Mouse (Mus musculus): ENCODE measurements around the gene A4gnt.
A peak's percentile ranks its signal among the peaks of the same experiment; 100 is the strongest.
"Not testable (repeated sequence)": the region's sequence is repeated elsewhere in the genome, so short reads cannot be mapped to it uniquely, and the experiment has no call there.

The A4gnt gene

DNA sequence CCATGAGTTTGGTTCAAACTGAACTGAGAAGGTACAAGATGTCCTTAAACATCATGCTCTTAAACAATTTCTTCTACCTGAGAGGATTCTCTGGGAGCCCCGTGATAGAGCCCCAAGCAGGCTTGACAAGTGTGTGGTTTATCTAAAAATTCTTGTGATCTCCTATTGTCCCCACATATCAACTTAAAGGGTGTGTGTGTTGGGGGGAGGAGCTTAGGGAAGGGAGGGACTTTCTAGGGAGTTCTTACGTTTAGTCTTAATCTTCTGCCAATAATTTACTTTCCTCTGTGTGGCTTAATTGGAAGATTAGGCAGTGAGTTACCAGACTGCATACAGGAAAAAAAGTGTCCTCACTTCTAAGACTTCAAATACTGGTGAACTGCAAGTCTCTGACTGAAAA lies at the start of gene A4gnt:
A4gnt (plus strand) TSS at position 301 of the 400 bp plus-strand sequence.
- no peak for DNase-seq (ENCODE audit: low spot score)

GRCm38 (mm10) chr9:99563714-99564113 lies 48.6 kb upstream of the A4gnt start:
- peak; percentile 57 for DNase-seq (ENCODE audit: low spot score)

DNA sequence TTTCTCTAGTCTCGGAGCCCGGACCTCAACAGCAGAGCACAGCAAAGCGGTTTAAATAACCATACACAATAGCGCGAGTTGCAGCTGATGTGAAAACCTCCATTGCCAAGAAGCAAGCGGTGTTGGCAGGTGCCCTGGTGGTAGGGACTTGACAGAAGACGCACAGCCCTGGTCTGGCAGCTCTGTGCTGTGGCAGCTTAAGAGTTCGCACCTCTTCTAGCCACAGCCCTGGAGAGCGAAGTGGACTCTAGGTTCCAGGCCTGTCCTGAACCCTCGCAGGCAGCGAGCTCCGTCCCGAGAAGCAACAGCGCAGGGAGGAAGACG lies 44.3 kb upstream of the A4gnt start:
- DNase-seq (ENCODE audit: low spot score), result no peak

DNA sequence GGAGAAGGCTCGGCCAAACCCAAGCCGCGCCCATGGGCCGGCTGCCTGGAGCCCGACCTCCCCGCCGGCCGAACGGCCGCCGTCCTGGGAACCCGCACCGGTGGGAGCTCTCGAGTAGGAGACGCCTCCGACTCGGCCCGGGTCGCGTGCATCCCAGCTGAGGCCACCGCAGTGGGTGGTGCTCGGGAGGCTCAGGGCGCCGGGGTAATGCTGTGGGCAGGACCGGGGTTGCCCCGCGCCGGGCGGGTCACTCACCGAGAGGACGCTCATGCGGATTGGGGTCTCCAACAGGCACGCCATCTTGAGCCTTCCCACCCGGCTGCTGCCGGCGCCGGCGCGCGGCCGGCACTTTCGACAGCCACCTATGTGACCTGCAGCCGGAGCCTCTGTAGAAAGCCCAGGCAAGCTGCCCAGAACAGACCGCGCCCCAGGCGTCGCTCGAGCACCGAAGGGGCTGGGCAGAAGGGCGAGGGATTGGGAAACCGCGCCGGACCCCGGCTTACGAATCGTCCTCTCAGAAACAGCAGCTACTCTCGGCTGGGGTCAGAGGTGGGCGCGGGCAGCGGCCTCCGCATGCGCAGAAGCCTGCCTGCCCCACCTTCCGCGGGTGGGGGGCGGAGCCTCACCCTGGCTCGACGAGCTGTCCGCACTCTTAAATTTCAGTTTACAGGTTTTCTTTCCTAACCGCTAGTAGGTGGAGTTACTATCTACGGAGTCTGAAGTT lies 43.8 kb upstream of the A4gnt start, which contains the start of gene Armc8:
Armc8 (minus strand) TSS at position 553 of the 724 bp plus-strand sequence.
- peak; percentile 95 for DNase-seq (ENCODE audit: low spot score)

GRCm38 (mm10) chr9:99569071-99569397 lies 43.3 kb upstream of the A4gnt start:
- DNase-seq (ENCODE audit: low spot score), result no peak

GRCm38 (mm10) chr9:99575677-99576480 lies 36.4 kb upstream of the A4gnt start, which contains the start of gene Dbr1:
Gene Dbr1 (plus strand): TSS chr9:99575799.
- peak; percentile 93 for DNase-seq (ENCODE audit: low spot score)

- DNase-seq (ENCODE audit: low spot score), result peak; percentile 80
Observed at GRCm38 (mm10) chr9:99580655-99581054, 31.6 kb upstream of the A4gnt start.

- peak; percentile 84 for DNase-seq (ENCODE audit: low spot score)
Observed at GRCm38 (mm10) chr9:99587505-99588202, 24.6 kb upstream of the A4gnt start.

DNA sequence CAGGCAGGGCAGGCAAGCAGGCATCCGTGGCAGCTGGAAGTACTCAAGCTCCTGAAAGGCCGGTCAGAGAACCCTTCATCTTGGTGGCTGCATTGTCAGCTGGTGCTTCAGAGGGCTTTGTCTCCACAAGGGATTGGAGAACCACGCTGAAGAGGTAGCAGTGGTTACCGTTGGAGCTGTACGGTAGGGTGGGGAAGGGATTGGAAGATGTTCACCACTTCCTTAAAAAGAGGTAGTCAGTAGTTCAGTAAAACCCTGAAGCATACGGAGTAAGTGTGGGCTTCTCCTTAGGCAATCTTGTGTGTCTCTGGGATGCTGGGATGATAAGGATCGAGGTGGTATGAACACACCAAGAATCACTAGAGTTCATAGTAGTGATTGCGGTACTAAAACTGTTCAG lies 21.2 kb upstream of the A4gnt start:
- DNase-seq (ENCODE audit: low spot score), result no peak

- DNase-seq (ENCODE audit: low spot score), result not testable (repeated sequence)
Observed at GRCm38 (mm10) chr9:99599127-99599526, 13.2 kb upstream of the A4gnt start.

GRCm38 (mm10) chr9:99603566-99603965 lies 8.7 kb upstream of the A4gnt start:
- peak; percentile 25 for DNase-seq (ENCODE audit: low spot score)

DNA sequence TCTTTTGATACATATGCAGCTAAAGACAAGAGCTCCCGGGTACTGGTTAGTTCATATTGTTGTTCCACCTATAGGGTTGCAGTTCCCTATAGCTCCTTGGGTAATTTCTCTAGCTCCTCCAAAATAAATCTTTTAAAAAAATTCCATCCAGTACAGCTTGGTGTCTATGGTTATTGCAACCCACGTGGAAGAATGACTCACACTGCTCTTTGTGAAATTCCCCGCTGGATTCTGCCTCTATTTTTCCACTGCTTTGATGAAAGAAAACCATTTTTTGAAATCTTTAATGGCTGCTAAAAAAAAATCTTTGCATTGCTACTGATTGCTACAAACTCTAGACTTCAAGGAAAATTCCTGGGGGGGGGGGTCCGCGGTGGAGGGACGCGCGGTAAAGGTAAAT lies 7.4 kb downstream of the A4gnt start:
- DNase-seq (ENCODE audit: low spot score), result no peak

DNA sequence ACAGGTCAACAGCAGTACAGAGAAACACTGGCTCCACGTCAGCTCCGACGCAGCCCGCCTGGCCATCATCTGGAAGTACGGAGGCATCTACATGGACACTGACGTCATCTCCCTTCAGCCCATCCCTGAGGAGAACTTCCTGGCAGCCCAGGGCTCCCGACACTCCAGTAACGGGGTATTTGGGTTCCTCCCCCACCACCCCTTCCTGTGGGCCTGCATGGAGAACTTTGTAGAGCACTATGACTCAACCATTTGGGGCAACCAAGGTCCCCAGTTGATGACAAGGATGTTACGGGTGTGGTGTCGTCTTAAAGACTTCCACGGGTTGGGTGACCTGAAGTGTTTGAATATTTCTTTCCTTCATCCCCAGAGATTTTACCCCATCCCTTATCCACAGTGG lies 7.9 kb downstream of the A4gnt start:
- no peak for DNase-seq (ENCODE audit: low spot score)

DNA sequence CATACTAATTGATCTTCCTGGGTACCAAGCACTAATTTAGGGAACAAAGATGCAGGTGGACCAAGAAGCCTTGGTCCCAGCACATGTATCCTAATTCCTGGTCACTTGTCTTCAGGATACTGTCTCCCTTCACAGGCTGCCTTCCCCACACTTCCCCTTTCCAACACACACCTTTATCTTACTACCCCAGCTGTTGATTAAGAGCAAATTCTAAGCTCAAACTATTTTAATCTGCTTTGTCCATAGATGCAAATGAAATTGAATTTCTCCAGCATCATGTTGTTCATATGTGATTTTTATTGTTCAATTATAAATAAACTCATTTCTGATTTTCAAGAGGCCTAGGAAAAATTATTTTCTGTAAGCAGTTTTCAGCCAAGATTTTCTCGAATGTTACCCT lies 9.7 kb downstream of the A4gnt start:
- no peak for DNase-seq (ENCODE audit: low spot score)

GRCm38 (mm10) chr9:99622966-99623365 lies 10.7 kb downstream of the A4gnt start:
- no peak for DNase-seq (ENCODE audit: low spot score)

GRCm38 (mm10) chr9:99624117-99624516 lies 11.8 kb downstream of the A4gnt start:
- no peak for DNase-seq (ENCODE audit: low spot score)

DNA sequence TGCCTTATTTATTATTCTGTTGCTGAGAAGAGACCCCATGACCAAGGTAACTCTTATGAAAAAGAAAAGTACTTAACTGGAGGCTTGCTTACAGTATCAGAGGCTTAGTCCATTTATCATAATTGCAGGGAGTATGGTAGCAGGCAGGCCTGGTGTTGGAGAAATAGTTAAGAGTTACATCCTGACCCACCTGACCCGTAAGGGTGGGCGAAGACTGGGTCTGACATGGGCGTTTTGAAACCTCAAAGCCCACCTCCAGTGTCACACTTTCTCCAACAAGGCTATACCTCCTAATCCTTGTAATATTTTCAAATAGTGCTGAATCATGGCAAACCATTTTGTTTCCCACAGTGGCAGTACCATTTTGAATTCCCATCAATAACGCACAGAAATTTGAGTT lies 16.3 kb downstream of the A4gnt start:
- no peak for DNase-seq (ENCODE audit: low spot score)

GRCm38 (mm10) chr9:99629281-99630011 lies 17.1 kb downstream of the A4gnt start, which contains the start of gene Dzip1l:
Gene Dzip1l (plus strand): TSS chr9:99629496.
- peak; percentile 84 for DNase-seq (ENCODE audit: low spot score)

GRCm38 (mm10) chr9:99630071-99630470 lies 17.8 kb downstream of the A4gnt start:
- DNase-seq (ENCODE audit: low spot score), result peak; percentile 38

GRCm38 (mm10) chr9:99630528-99631125 lies 18.3 kb downstream of the A4gnt start:
- DNase-seq (ENCODE audit: low spot score), result no peak

DNA sequence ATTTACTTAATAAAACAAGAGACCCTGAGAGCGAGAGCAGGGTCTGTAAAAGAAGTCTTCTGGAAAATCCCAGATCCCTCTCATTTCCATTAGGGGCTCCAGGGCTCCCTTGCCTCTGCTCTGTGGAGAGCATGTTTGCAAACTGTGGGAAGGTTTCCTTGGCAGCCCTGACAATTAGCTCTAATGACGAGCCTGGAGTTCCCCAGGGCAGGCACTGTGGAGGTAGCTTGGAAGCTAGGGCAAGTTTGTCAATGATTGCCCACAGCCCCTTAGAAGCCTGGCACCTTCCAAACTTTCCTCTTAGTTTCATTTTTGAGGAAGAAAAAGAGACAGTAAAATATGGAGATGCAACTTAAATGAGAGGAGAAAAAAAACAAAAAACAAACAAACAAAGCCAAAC lies 19.5 kb downstream of the A4gnt start:
- DNase-seq (ENCODE audit: low spot score), result peak; percentile 43

DNA sequence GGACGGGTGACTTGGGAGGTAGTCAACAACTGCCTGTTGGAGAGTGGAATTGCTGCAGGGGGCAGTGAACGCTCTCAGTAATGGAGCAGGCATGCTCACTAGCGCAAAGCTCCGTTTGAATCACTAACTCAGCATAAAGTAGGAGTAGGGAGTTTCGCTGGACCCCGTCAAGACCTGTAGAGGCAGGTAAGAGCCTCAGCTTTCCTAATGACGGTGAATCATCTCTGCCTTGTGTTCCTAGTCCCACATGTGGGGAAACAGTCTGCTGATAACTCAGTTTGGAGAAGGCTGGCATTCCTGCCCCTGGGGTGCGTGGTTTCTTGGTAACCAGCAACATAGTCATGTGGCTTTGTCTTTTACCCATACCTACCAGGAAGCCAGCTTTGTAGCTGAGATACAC lies 20.0 kb downstream of the A4gnt start:
- peak; percentile 11 for DNase-seq (ENCODE audit: low spot score)
